Mouse (Mus musculus): ENCODE measurements at regions not wholly inside any gene's neighbourhood (a gene's known extent, or its start where the extent isn't known, plus 50 kb on each side); places are given as distances from the start of the nearest gene placed in this dataset.
A peak's percentile ranks its signal among the peaks of the same experiment; 100 is the strongest.

- no peak overlapping the region for H3K27ac ChIP-seq (ENCODE audit: low read depth, low read length)
- H3K27me3 ChIP-seq (ENCODE audit: insufficient read depth, low read length), result no peaks in the 10 kb centered on the region
- ATAC-seq, result no peak
- H3K4me3 ChIP-seq (ENCODE audit: low read depth, low read length), result no peak overlapping the region
- no peaks in the 10 kb centered on the region for H3K4me1 ChIP-seq (ENCODE audit: insufficient read depth)
- WGBS, result 70% methylated on average over 4 of the region's 4 CpGs
- H3K36me3 ChIP-seq (ENCODE audit: insufficient read depth), result no peaks in the 10 kb centered on the region
- H3K4me2 ChIP-seq (ENCODE audit: low read depth), result no peak overlapping the region
- peak; percentile 34 for DNase-seq
- no peak overlapping the region for H3K9ac ChIP-seq
- no peak for TF ChIP-seq CTCF (IDR thresholded peaks at IDR 0.05; ENCODE audit: low read depth)
- no peaks in the 10 kb centered on the region for H3K9me3 ChIP-seq (ENCODE audit: low read length)
These were observed 173.0 kb upstream of the 3110018I06Rik start for GRCm38 (mm10) chr12:107315446-107315845.

DNA sequence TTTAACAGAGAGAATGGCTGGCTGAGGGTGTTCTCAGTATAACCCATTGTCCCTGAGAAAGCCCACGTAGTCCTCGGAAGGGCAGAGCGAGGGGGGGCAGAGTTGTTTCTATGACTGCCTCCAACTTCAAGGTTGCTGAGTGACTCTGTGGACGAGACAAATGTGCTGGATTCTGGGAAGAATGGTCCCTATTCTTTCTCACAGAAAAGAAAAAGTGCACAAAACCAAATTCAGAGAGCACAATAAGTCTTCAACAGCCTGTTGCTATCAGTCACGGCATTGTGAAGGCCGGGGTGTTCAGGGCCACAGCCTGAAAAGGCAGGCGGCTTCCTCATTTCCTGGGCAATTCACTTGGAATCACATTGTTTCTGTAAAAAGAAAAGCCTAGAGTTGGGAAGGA, 165.6 kb upstream of the 3110018I06Rik start:
- H3K27ac ChIP-seq (ENCODE audit: low read depth, low read length), result no peak overlapping the region
- H3K4me3 ChIP-seq (ENCODE audit: low read depth, low read length), result no peak overlapping the region
- DNase-seq, result no peak
- H3K4me1 ChIP-seq (ENCODE audit: insufficient read depth), result no peaks in the 10 kb centered on the region
- no peaks in the 10 kb centered on the region for H3K9me3 ChIP-seq (ENCODE audit: low read length)
- no peak overlapping the region for H3K4me2 ChIP-seq (ENCODE audit: low read depth)
- no peaks in the 10 kb centered on the region for H3K36me3 ChIP-seq (ENCODE audit: insufficient read depth)
- H3K9ac ChIP-seq, result no peak overlapping the region
- no peak for TF ChIP-seq CTCF (IDR thresholded peaks at IDR 0.05; ENCODE audit: low read depth)
- H3K27me3 ChIP-seq (ENCODE audit: insufficient read depth, low read length), result no peaks in the 10 kb centered on the region
- 58% methylated on average over 7 of the region's 7 CpGs for WGBS
- no peak for ATAC-seq

DNA sequence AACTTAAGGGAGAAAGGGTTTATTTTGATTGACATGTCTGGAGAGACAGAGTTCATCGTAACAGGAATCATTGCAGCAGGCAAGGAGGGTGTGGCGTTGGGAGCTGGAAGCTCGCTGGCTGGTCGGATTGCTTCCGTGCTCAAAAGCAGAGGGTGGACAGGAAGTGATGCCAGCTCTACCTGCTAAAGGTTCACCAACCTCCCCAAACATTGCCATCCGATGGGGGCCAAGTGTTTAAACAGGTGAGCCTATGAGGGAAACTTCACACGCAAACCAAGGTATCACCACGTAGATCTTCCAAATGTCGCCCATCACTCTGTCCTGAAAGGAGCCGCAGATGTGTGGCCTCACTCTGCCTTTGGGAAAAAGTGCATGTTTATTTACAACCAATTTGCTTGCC, 162.3 kb upstream of the 3110018I06Rik start:
- WGBS, result 98% methylated on average over 10 of the region's 10 CpGs
- no peak for TF ChIP-seq CTCF (IDR thresholded peaks at IDR 0.05; ENCODE audit: low read depth)
- Histone ChIP-seq H3K36me3 (ENCODE audit: insufficient read depth) (no peaks in the 10 kb centered on the region), H3K9me3 (ENCODE audit: low read length) (no peaks in the 10 kb centered on the region), H3K9ac (no peak overlapping the region), H3K4me2 (ENCODE audit: low read depth) (no peak overlapping the region), H3K4me3 (ENCODE audit: low read depth, low read length) (no peak overlapping the region), H3K27me3 (ENCODE audit: insufficient read depth, low read length) (no peaks in the 10 kb centered on the region), H3K4me1 (ENCODE audit: insufficient read depth) (no peaks in the 10 kb centered on the region), H3K27ac (ENCODE audit: low read depth, low read length) (no peak overlapping the region)
- DNase-seq (no peak), ATAC-seq (no peak)

DNA sequence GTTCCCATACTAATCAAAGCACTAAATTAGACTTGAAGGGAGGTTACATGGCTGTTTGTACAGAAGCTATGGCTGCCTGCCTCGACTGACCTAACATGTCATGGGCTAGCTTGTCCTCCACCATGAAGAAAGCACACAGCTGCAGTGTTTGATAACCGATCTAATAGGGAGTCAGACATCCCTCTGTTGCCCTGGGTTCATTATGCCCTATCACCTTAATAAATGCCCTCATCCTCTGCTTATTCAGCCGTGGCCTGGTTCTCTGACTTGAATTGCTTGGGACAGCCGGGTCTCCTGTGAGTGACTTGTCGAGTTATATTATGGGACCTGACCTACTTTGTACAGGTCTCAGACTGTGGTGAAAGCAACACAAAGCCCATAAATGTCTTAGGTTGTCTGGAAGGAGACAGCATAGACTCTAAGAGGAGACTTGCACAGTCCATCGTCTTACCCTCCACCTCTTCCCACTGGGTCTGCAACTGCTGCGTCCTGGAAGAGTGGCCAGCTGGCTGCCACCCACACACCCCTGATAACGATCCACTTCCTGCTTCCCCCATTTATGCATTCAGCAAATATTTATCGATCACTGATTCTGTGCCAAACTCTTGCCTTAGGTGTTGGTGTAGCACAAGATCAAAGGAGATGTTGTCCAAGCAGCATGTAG, 161.2 kb upstream of the 3110018I06Rik start:
- Histone ChIP-seq H3K4me3 (ENCODE audit: low read depth, low read length) (no peak overlapping the region), H3K4me2 (ENCODE audit: low read depth) (no peak overlapping the region), H3K27me3 (ENCODE audit: insufficient read depth, low read length) (no peaks in the 10 kb centered on the region), H3K4me1 (ENCODE audit: insufficient read depth) (no peaks in the 10 kb centered on the region), H3K9me3 (ENCODE audit: low read length) (no peaks in the 10 kb centered on the region), H3K9ac (no peak overlapping the region), H3K27ac (ENCODE audit: low read depth, low read length) (no peak overlapping the region), H3K36me3 (ENCODE audit: insufficient read depth) (no peaks in the 10 kb centered on the region)
- DNase-seq (no peak), ATAC-seq (no peak)
- TF ChIP-seq CTCF (IDR thresholded peaks at IDR 0.05; ENCODE audit: low read depth), result no peak
- WGBS, result 79% methylated on average over 9 of the region's 9 CpGs

DNA sequence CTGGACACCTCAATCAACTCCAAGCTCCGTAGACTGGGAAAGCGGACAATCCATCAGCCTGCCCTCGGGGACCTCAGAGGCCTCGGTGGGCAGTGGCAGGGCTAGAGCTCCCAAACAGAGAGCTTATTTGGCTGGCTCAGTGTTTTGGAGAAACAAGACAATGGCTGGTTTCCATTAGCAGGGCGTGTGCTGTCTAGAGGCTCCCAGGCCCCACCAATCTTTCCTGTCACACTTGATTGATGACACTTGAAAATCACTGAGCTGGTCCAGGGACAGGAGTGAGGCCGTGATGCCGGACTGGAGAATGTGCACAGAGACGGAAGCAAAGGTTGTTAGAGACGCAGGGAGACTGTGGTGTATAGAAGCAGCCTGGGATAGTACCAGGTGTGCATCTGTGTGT, 159.4 kb upstream of the 3110018I06Rik start:
- no peak overlapping the region for H3K4me3 ChIP-seq (ENCODE audit: low read depth, low read length)
- no peaks in the 10 kb centered on the region for H3K36me3 ChIP-seq (ENCODE audit: insufficient read depth)
- WGBS, result 55% methylated on average over 9 of the region's 9 CpGs
- H3K4me1 ChIP-seq (ENCODE audit: insufficient read depth), result no peaks in the 10 kb centered on the region
- ATAC-seq, result no peak
- no peaks in the 10 kb centered on the region for H3K27me3 ChIP-seq (ENCODE audit: insufficient read depth, low read length)
- no peaks in the 10 kb centered on the region for H3K9me3 ChIP-seq (ENCODE audit: low read length)
- H3K27ac ChIP-seq (ENCODE audit: low read depth, low read length), result no peak overlapping the region
- no peak overlapping the region for H3K9ac ChIP-seq
- no peak for TF ChIP-seq CTCF (IDR thresholded peaks at IDR 0.05; ENCODE audit: low read depth)
- DNase-seq, result no peak
- H3K4me2 ChIP-seq (ENCODE audit: low read depth), result no peak overlapping the region

- H3K9me3 ChIP-seq (ENCODE audit: low read length), result no peaks in the 10 kb centered on the region
- no peaks in the 10 kb centered on the region for H3K36me3 ChIP-seq (ENCODE audit: insufficient read depth)
- H3K27me3 ChIP-seq (ENCODE audit: insufficient read depth, low read length), result no peaks in the 10 kb centered on the region
- no peak overlapping the region for H3K4me3 ChIP-seq (ENCODE audit: low read depth, low read length)
- H3K9ac ChIP-seq, result no peak overlapping the region
- no peak overlapping the region for H3K27ac ChIP-seq (ENCODE audit: low read depth, low read length)
- ATAC-seq, result no peak
- H3K4me1 ChIP-seq (ENCODE audit: insufficient read depth), result no peaks in the 10 kb centered on the region
- no peak for TF ChIP-seq CTCF (IDR thresholded peaks at IDR 0.05; ENCODE audit: low read depth)
- no peak for DNase-seq
- no peak overlapping the region for H3K4me2 ChIP-seq (ENCODE audit: low read depth)
- WGBS, result 49% methylated on average over 8 of the region's 8 CpGs
These were observed 154.1 kb upstream of the 3110018I06Rik start for GRCm38 (mm10) chr12:107334366-107334765.

GRCm38 (mm10) chr12:107335106-107335505, 153.3 kb upstream of the 3110018I06Rik start:
- H3K27me3 ChIP-seq (ENCODE audit: insufficient read depth, low read length), result no peaks in the 10 kb centered on the region
- no peaks in the 10 kb centered on the region for H3K36me3 ChIP-seq (ENCODE audit: insufficient read depth)
- no peak overlapping the region for H3K9ac ChIP-seq
- no peak overlapping the region for H3K4me3 ChIP-seq (ENCODE audit: low read depth, low read length)
- 0 out of 2 replicates have a peak overlapping the region, but pooled peaks have one; percentile 3 for H3K4me2 ChIP-seq (ENCODE audit: low read depth)
- no peaks in the 10 kb centered on the region for H3K9me3 ChIP-seq (ENCODE audit: low read length)
- H3K27ac ChIP-seq (ENCODE audit: low read depth, low read length), result no peak overlapping the region
- TF ChIP-seq CTCF (IDR thresholded peaks at IDR 0.05; ENCODE audit: low read depth), result no peak
- no peaks in the 10 kb centered on the region for H3K4me1 ChIP-seq (ENCODE audit: insufficient read depth)
- ATAC-seq (peak; percentile 42; the same call in 1 of the 2 replicates), DNase-seq (peak; percentile 64)
- 34% methylated on average over 12 of the region's 12 CpGs for WGBS
